ENCODE assay signal across 9 mouse cellular contexts in genomic region chr9:37247429-37247828, GRCm38 (mm10). TPM values are rescaled to one million over a fixed set of nuclear protein-coding genes. Genes with fewer than 3 reads are reported as not detected.
DNase-seq lines count a peak whose midpoint lies in the region; ATAC-seq and TF ChIP-seq lines count a peak whose summit lies in the region.
"Had no signal": no experiment of that assay in that cellular context is flagged by ENCODE, and none has a peak within 500 bp of the region (broad histone marks: within the 10 kb centered on the region; RNA-seq: fewer than 3 reads in every experiment).

No protein-coding gene starts in this region.

- H3K4me2 ChIP-seq in heart, embryonic 11.5 days, result no peak overlapping the region

- no peak for ATAC-seq in heart, embryonic 11.5 days (replicated peaks; ENCODE audit: insufficient number of reproducible peaks, low FRiP score, low TSS enrichment)

- TF ChIP-seq CTCF in spleen, adult 2 months (IDR thresholded peaks at IDR 0.05; ENCODE audit: extremely low read depth, insufficient read depth, insufficient read length, insufficient replicate concordance), result no peak

- H3K4me3 ChIP-seq in heart, embryonic 11.5 days (ENCODE audit: low read depth, low read length), result no peak overlapping the region
- H3K4me3 ChIP-seq in spleen, adult 2 months (ENCODE audit: extremely low read depth, insufficient read depth, insufficient read length), result no peak overlapping the region
- H3K4me3 ChIP-seq: embryonic facial prominence, embryonic 10.5 days had no signal

- no peaks in the 10 kb centered on the region for H3K27me3 ChIP-seq in heart, embryonic 11.5 days (ENCODE audit: control insufficient read depth, insufficient read depth, low read length)
- no peaks in the 10 kb centered on the region for H3K27me3 ChIP-seq in spleen, adult 2 months (ENCODE audit: control insufficient read depth, insufficient read depth, low read length)

- no peak overlapping the region for H3K27ac ChIP-seq in heart, embryonic 11.5 days (ENCODE audit: low read depth, low read length)
- 0 out of 2 replicates have a peak overlapping the region, but pooled peaks have one; percentile 26 for H3K27ac ChIP-seq in spleen, adult 2 months (ENCODE audit: insufficient read depth, low read length)
- H3K27ac ChIP-seq: embryonic facial prominence, embryonic 10.5 days had no signal

- no peak for TF ChIP-seq POLR2A in spleen, adult 2 months (IDR thresholded peaks at IDR 0.05; ENCODE audit: low read depth, low read length)

- no peak overlapping the region for H3K9ac ChIP-seq in heart, embryonic 11.5 days (ENCODE audit: low read depth, low read length)

- H3K36me3 ChIP-seq in heart, embryonic 11.5 days (ENCODE audit: control insufficient read depth, insufficient read depth, low read length), result no peaks in the 10 kb centered on the region
- H3K36me3 ChIP-seq in spleen, adult 2 months (ENCODE audit: control insufficient read depth, insufficient read depth, low read length), result no peaks in the 10 kb centered on the region
- H3K36me3 ChIP-seq: embryonic facial prominence, embryonic 10.5 days had no signal

- no peaks in the 10 kb centered on the region for H3K4me1 ChIP-seq in heart, embryonic 11.5 days (ENCODE audit: control insufficient read depth, insufficient read depth, low read length)
- peaks cover 23% of the 10 kb centered on the region; the same call in 1 of the 2 replicates for H3K4me1 ChIP-seq in spleen, adult 2 months (ENCODE audit: control insufficient read depth, insufficient read depth, insufficient read length)

- H3K9me3 ChIP-seq in heart, embryonic 11.5 days (replicated peaks; ENCODE audit: control insufficient read depth, low read length), result no peaks in the 10 kb centered on the region
- H3K9me3 ChIP-seq: embryonic facial prominence, embryonic 10.5 days had no signal

- peak; percentile 53 to 73 for DNase-seq in heart, adult 18-20 months
- DNase-seq in spleen, adult 2 months (ENCODE audit: low read depth in 1 of 2, low spot score in 2 of 2), result peak in 1 of 2 experiments; percentile 28
- DNase-seq in spleen, adult 12 weeks (ENCODE audit: low spot score), result no peak
- peak; percentile 29 to 53 for DNase-seq in heart, postnatal 36 days
- peak; percentile 67 to 69 for DNase-seq in monocyte, adult 2 months (ENCODE audit: low read depth in 1 of 2, low spot score in 2 of 2)
- DNase-seq in ovary, postnatal 14 days (ENCODE audit: low spot score), result no peak
- DNase-seq in T-cell, adult 2 months (ENCODE audit: low spot score), result no peak

- intact Hi-C loops in heart, postnatal 36 days (cut with DNase I), result no loop called here

RNA-seq across cellular contexts. Expression of gene Slc37a2, which starts 8.1 kb away (rescaled TPM):
- total RNA-seq in heart, adult 18-20 months (2021), result 1 to 10 TPM; 2.4 to 3.1 TPM
- 0.94 and 1.6 TPM in 2 replicates for polyA plus RNA-seq in heart, embryonic 11.5 days (2014; fragmentation: Nextera tagmentation; extraction: Ambion mirVana)
- 15.6 and 17.9 TPM in 2 replicates for polyA plus RNA-seq in spleen, adult 2 months (2012; rRNA removed)
- total RNA-seq in heart, postnatal 36 days (2021), result 1 to 10 TPM; 2.5 to 4.5 TPM

RNA-seq across cellular contexts. Expression of gene Tmem218, which starts 39.4 kb away (rescaled TPM):
- total RNA-seq in heart, adult 18-20 months (2021), result 1 to 10 TPM; 7.6 to 8.3 TPM
- 8.2 and 8.7 TPM in 2 replicates for polyA plus RNA-seq in heart, embryonic 11.5 days (2014; fragmentation: Nextera tagmentation; extraction: Ambion mirVana)
- 0.65 and 0.95 TPM in 2 replicates for polyA plus RNA-seq in spleen, adult 2 months (2012; rRNA removed)
- 1 to 10 TPM; 6.4 to 7.0 TPM for total RNA-seq in heart, postnatal 36 days (2021)

Comparison
In these comparisons a context has a peak if more than half of its experiments do, and no peak if none do; other contexts are left out.
1. DNase-seq: peak in heart, adult 18-20 months (2 of 2), heart, postnatal 36 days (2 of 2) and monocyte, adult 2 months (2 of 2); none in spleen, adult 12 weeks (single experiment), ovary, postnatal 14 days (single experiment) and T-cell, adult 2 months (single experiment).